Mouse (Mus musculus) megakaryocyte, embryonic 14.5 days (primary cell): Measurements from ENCODE around the gene Dennd1a.

Source experiments
- FLI1 ChIP-seq: IDR thresholded peaks from 2 replicates; pipeline ENCODE4 v1.6.1; 2012; ENCODE audit warnings: low read length, inconsistent platforms, mixed read lengths
- GATA1 ChIP-seq: IDR thresholded peaks from 3 replicates; pipeline ENCODE4 v1.6.1; 2012; ENCODE audit warnings: mixed read lengths, low read length, inconsistent platforms, borderline replicate concordance

DNA sequence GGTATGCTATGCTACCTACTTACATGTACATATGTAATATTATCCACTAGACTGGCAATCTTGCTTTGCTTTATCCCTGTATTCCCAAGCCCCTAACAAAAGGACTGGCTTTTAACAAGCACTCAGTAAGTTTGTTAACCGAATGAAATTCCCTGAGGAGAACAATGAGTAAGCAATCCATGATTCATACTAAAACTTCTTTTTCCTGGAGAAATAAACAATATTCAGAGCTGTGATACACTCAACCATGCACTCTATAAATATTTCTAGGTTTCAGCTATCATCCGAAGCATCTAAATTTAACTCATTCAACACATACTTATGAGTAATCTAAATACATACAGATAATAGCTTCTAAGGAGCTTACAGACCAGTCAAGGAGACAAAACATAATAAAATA is 23.5 kb downstream of the Dennd1a start:
- TF ChIP-seq GATA1 (no peak), FLI1 (no peak)
